Mouse (Mus musculus) megakaryocyte, embryonic 14.5 days (primary cell): ENCODE results near the gene Tbx20.

Experiments
- FLI1 ChIP-seq: IDR thresholded peaks from 2 replicates; pipeline ENCODE4 v1.6.1; 2012; ENCODE audit warnings: low read length, inconsistent platforms, mixed read lengths
- GATA1 ChIP-seq: IDR thresholded peaks from 3 replicates; pipeline ENCODE4 v1.6.1; 2012; ENCODE audit warnings: mixed read lengths, low read length, inconsistent platforms, borderline replicate concordance

- no peak for TF ChIP-seq GATA1
- TF ChIP-seq FLI1, result no peak
Observed at GRCm38 (mm10) chr9:24775001-24775400, 898 bp upstream of the Tbx20 start.
